Mouse (Mus musculus) ovary, postnatal 14 days (tissue): ENCODE results near the gene S100a8.

ENCODE experiments used
- DNase-seq: peaks from one replicate; pipeline ENCODE4 v3.0.0; 2022; ENCODE audit warnings: low spot score

Gene S100a8

DNA sequence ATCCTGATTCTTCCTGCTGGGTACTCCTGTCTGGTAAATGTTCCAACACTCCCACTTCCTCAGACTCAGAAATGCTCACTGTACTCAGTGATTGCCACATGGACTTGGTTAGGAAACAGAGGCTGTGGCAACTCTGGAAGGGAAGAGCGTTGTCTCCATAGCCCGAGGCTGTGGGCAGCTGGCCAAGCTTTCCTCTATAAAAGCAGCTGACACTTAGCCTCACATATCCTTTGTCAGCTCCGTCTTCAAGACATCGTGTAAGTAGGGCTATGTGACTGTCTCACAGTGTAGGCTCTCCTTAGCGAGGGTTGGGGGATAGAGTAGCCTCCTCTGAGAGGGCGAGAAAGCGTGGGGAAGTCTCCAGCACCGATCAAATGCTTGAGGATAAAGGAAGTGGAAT lies at the start of gene S100a8:
Gene S100a8 (plus strand): TSS at position 133 of the 400 bp plus-strand sequence.
- DNase-seq, result no peak

DNA sequence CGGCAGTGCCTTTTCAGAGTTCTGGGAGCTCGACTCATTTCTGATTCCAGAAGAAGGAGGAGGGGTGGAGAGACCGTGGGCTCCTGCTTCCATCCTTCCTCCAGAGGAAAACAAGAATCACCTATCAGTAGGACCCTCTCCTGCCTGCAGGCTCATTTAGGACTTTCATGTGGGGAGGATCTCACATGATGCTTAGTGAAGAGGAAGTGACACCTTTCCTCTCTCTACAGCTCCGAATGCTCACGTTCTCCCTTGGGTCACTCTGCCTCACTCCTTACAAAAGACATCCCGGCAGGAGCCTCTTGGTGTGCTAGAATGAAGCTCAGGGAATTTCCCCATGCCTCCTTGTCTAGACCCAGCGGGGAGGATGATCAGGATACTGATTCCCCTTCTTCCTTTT lies 47.2 kb upstream of the S100a8 start:
- no peak for DNase-seq

DNA sequence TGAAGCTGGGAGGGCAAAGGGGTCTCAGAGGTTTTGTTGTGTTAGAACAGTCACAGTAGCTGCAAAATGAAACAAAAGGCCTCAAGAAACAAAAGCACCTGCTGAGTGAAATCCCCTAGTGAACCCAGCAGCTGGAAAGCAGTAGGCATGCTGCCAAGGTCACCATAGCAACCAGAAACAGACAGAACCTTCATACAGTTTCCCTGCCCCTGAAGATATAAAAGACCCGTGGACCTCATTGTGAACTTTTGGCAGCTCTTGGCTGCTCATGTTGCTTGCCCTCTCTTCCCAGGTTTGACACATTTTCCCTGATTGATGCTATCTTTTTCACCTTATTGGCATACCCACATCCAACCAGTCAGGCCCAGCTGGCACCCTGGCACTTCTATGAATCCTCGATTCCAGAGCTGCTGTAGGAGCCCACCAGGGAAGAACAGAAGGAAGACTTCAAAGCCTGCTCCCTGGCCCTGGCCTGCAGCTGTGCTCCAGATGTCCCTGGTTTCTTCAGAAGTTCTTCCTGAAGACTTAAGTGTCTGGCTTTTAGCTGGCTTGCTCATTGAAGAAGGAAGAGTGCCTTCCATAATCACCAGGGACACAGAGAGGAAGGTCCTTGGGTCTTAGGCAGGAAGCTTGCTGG lies 45.2 kb upstream of the S100a8 start:
- DNase-seq, result peak; percentile 77

DNA sequence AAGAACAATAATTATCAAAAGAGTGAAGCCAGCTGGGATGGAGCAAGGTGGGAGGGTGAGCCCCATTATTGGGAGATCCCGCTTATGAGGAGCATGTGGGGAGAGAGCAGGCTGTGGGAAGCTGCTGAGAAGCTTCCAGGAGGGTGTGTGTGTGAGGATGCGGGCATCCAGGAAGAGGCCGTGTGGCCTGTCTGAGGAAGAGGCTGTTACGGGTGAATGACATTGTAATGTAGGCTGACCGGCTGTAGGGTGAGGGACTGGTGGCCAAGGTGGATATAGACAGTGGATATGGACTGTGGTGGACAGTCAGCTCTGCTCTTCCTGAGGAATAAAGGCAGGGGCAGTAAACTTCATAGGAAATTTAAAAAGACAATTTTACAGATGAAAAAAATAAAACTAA lies 43.3 kb upstream of the S100a8 start:
- no peak for DNase-seq

DNA sequence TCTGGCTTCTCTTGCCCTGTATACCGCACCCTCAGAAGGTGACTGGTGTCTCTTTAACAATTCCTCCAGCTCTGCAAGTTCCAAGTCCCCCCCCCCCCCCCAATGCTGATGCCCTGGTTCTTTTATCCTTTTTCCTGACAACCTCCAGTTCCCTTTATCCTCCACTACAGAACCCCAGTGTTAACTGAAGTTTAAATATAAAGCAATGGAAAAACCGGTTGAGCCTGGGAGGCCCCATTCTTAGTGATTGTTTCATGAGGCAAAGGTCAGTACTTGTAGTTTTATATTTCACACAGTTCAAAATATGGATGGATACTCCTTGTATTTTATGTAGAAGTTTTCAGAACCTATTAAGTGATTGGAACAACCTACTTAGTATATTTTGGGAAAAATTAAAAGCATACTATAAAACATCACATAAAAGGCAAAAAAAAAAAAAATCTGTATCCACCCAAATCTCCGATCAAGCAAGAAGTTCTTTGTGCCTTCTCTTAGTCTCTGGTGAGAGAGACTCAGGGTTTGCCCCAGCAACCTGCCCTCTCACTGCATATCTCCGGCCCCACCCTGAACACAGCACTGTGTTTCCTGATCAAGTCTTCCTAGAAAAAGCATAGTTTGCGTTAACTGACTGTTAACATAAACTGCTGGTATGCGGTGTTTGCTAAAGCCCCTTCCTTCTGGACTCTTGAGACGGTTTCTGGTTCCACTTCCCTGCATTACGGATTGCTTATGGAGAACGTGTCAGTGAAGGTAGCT lies 42.3 kb upstream of the S100a8 start:
- no peak for DNase-seq

DNA sequence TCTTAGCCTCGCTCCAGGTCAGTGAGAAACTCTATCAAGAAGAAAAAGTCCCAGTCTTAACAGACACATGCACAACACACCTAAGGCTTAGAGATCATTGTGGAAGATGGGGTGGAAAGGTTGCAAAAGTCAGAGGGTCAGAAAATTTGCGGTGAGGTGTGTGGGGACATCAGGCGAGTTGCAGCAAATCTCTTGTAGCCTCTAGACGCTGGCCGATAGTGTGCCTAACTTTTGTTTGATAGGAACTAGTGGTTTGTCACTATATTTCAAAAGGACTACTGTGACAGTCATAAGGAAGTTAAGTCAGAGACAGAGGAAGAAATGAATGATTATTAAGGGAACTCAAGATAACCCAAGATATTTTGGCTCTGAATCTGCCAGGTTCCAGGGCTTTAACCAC lies 41.4 kb upstream of the S100a8 start:
- DNase-seq, result no peak

DNA sequence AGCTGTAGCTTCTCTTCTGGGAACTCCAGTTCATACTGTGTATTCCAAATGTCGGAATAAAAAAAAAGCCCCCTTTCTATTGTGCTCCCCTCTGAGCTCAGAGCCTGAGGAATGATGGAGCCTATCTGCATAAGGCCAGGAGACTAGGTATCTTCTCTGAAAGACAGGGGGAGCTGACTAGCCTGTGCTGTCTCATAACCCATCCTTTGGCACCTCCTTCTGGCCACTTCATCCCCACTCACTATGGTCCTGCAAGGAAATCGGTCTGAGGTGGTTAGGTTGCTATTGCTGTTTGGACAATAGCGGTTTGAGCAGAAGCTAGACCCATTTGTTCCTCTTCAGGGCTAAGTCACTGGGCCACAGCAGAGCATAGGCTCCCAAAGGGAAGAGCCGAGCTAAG lies 41.0 kb upstream of the S100a8 start:
- DNase-seq, result no peak

DNA sequence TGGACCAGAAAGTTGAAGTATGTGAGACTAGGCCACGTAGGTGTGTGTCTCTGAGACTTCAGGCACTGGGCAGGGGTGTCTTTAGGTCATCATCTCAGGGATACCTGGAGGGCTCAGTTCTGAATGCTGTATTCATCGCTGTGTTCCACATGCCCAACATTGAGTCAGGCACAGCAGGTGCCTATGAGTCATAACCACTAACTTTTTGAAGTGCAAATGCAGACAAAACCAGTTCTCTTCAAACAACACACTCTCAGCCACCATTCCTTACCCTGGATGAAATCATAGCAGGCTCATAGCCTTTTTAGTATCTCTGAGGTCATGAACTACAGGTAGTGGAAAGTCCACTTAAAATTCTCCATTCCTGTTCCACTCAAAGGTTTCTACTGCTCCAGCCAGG lies 39.5 kb upstream of the S100a8 start:
- no peak for DNase-seq

DNA sequence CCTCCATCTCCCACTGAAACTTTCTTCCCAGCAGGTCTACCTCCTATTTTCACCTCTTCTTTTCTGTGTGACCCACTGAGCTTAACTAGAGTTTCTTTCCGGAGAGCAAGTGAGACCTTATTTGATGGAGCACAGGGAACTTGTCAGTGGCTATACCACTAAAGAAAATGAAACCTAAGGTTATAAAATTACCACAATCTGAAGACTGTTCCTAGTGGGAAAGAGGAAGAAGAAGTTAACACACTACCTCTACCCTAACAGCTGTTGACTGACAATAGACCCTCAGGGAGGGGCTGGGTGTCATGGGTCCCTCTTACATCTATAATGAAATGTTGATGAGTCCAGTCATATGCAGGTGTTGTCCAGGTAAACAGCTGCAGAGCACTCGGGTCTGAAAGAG lies 36.8 kb upstream of the S100a8 start:
- DNase-seq, result no peak

DNA sequence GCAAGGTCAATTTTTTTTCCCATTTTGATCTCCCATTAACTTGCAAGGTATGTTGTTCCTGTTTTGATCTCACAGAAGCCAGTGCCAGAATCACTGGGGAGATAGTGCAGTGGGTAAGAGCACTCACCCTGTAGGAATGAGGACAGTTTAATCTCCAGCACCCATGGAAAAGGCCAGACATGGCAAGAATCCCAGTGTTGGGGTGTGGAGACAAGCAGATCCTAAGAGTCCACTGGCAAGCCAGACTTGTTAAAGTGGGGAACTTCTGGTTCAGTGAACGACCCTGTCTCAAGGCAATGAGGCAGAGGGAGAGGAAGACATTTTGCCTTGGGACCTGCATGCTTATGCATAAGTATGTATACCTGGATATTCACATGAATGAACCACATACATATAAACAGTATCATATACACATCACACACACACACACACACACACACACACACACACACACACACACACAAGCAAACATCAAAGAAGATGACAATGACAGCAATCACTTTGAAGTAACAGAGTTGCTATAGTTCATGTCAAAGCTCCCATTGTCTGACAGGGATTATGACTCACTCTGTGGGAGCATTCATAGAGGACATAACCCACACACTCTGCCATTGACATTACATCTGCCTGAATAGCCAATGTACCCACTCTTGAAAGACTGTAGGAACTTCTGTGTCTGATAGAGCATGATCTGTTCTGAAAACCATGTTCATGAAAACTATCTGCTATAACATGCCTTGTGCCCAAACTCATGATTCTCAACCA lies 30.1 kb upstream of the S100a8 start:
- DNase-seq, result no peak

DNA sequence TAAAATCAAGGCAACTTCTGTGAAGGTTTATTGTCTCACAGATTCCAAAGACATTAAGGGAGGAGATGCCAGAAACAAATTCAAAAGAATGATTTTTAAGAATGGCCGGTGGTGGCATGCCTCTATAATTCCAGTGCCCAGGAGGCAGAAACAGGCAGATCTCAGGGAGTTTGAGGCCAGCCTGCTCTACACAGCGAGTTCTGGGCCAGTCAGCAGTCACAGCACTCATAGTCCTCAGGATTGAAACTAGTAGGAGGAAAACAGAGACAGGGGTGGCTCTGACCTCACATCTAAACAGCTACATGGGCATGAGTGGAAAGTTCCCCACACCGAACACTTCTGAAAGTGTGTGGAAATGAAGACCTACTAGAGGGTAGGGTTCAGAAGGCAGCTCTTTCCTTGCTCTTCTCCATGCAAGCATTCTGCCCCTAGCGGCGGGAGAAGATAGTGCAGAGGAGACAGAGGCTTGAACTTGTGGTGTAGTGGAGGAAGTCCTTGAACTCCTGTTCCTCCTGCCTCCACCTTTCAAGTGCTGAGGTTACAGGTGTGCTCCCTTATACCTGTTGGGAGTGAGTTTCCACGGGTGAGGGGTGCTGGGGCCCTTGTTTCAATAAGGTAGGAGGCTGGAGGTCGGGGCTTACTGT lies 29.1 kb upstream of the S100a8 start:
- DNase-seq, result no peak

DNA sequence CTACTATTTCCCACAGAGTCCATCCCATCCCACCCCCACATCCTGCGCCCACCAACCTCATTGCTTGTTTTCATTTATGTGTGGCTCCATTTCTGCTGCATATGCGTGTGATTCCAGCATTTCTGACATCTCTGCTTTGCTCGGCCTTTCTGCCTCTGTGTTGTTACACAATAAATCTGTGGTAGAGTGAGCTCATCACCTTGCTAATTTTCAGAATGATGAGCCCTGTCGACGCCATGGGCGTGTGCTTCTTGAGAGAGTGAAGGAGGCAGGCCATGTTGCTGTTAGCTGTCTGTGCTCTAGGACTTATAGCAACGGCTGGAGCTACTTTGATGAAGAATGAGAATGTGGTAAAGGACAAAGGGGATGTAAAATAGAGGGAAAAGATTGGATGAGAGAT lies 27.8 kb upstream of the S100a8 start:
- no peak for DNase-seq

DNA sequence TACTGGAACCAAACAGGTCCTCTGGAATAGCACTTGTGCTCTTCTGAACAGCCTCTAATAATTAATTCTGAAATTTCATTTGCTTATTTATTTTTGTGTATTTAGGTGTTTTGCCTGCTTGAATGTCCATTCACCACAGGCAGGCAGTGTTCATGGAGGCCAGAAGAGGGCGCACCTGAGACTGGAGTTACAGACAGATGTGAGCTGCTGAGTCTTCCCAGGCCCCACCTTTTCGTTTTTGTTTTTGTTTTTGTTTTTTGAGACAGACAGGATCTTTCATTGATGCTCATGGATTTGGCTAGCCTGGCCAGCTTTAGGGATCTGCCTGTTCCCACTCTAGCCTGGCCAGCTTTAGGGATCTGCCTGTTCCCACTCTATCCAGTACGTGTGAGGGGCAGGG lies 24.6 kb upstream of the S100a8 start:
- peak; percentile 42 for DNase-seq

DNA sequence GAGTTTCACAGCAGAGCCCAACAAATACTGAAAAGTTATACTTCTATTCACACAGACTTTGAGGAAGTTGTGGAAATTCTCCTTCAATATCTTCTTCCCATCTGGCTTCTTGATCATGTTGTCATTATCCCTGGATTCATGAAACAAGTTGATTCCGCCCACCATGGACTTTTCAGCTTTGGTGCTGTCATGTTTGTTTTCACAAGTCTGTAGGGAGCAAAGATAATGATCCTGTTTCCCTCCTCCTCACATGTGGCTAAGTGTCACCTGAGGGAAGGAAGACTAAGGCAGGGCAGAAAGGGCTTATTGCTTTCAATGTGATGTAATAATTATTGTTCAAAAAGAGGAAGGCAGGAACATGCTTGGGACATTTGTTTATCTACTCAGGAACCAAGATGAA lies 21.5 kb upstream of the S100a8 start:
- no peak for DNase-seq

DNA sequence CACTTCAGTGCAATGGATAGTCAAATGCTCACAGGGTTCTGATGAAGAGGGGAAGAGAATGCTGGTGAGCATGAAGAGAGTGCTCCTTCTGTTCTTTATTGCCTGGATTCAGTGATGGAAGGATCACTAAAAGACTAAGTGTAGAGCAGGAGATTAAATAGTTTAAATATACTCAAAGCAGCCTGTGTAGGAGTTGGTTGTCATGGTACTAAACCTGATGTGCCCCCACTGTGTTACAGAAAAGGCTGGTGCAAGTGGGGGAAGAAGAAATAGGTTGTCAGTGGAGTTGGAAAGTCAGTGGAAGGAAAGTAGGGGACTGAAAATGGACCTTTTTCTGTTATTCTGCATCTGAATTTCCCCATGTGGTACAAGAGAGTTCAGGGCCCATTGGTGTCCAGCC lies 19.8 kb upstream of the S100a8 start:
- DNase-seq, result no peak

DNA sequence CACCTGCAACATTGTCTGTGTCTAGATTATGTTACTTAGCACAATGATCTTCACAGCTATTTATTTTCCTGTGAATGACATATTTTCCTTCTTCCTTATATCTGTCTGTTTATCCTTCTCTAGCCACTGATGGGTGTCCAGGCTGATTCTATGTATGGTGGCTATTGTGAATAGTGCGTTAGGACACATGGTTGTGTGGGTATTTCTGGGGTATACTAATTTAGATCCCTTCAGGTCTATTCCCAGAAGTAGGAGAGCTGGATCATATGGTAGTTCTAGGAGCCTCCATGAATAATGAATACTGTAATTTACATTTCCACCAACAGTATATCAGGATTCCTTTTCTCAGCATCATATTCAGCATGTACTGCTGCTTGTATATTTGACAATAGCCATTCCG lies 18.9 kb upstream of the S100a8 start:
- DNase-seq, result no peak

DNA sequence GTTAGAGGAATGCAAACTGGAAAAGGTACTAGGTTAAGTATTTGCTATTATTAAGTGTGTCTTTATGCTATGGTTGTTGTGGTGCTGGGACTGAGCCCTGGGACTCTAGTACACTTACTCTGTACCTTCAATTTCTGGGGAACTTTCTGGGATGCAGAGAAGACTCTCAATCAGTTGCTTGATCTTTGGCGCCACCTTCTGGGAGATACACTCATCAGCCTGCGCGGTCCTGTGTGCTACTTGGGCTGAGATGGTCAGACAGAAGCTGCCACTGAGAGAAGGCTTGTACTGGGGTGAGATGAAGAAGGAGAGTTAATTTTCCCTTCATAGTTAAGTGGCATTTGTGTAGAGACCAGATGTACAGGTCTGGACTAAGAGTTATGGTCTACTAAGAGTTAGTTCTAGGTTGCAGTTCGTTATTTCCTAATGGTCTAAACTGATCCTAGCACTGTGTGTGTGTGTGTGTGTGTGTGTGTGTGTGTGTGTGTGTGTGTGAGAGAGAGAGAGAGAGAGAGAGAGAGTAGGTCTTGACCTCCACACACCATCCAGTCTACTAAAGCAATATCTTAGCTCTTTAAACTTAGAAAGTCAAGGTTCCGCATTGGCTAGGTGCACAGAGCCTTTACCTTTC lies 15.8 kb upstream of the S100a8 start:
- DNase-seq, result peak; percentile 74

DNA sequence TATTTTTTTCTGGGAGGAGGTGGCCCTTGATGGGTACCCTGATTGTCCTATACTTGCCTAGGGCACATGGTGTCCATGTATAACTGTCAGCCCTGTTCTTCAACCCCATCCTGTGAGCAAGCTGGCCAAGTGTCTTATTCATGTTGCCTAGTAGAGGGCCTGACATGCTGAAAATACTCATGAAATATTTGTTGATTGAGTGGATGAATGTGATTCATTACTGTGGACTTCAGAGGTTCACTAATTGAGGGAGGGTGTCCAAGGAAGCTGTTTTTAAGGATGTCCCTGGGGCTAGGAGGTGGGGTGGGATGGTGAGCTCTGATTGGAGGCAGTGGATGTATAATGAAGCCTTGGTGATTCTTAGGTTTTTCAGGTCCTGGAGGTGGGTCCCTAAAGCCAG lies 15.1 kb upstream of the S100a8 start, which contains the start of gene S100a7a:
Gene S100a7a (plus strand): TSS at position 301 of the 400 bp plus-strand sequence.
- DNase-seq, result no peak

DNA sequence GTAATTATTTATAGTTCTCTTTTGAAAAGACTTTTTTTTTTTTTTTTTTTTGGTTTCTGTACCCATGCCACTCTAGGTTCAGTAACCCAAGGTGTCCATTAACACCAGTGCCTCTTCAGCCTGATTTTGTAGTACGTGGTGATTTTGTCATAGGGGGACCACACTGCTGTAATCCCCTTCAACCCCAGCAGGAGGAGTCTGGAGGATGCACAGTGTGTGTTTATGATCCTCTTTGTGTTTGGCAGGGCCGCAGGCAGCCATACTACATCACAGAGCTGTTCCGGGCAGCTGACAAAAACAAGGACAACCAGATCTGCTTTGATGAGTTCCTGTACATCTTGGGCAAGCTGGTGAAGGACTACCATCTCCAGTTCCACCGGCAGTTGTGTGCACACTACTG lies 11.4 kb upstream of the S100a8 start:
- DNase-seq, result no peak

DNA sequence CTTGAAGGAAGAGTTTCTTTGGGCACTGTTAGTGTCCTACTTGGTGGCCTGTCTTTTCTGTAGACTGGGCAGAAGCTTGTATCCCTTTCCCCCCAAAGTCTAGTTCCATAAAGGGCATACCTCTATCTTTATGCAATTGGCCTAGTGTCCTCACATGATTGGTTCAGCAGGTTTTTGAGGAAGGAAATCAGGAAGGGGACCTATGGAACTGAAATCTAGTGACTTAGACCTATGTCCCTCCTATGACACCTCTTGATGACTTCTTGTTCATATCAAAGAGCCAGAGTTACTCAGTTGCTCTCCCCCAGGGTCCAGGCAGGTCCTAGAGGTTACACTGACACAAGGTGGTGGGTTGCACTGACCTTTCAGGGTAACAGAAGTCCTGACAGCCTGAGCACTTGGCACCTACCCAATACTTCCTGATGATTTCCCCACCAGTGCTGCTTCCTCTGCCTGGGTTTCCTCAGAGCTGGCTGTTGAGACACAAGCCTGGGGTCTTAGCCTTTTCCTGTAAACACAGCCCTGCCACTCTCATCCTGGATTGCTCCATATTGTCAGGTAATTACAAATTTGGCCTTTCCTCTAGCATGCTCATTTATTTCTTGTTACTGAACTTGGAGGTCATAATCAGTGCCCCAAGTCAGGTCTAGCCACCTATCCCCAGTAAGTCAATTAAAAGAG lies 9.3 kb upstream of the S100a8 start:
- no peak for DNase-seq

DNA sequence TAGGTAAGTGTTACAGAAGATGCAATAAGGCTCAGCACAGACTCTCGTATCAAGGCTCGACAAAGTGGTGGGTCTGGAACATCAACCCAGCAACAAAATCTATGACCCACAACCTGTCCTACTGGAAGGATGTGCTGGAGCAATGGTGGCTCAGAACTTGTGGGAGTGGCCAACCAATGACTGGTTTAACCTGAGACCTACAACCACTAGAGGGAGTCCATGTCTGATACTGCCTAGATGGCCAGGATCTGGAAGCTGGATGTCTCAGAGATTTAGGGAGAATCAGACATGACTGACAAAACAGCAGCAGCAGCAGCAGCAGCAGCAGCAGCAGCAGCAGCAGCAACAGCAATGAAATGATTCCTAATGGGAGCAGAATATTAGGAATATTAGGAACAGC lies 4.6 kb upstream of the S100a8 start:
- no peak for DNase-seq

DNA sequence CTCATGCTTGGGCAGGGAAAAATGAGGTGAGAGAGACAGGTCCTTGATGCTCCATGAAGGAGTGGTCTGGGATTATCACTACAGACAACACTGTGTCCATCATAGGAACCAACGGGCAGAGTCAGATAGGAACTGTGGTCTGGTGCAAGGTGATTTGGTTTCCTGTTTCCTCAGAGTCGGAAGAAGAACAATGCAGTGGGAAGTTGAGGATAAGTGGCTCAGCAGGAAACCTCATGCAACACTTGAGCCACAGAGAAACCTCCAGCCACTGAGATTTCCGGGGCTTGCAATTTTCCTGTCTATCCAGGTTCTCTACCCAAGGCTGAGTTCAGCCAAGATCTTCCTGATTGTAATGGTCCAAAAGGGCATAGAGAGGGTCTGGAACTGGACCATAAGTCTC lies 9.9 kb downstream of the S100a8 start:
- no peak for DNase-seq
